Mouse (Mus musculus): ENCODE measurements at regions not wholly inside any gene's neighbourhood (a gene's known extent, or its start where the extent isn't known, plus 50 kb on each side); places are given as distances from the start of the nearest gene placed in this dataset.

DNA sequence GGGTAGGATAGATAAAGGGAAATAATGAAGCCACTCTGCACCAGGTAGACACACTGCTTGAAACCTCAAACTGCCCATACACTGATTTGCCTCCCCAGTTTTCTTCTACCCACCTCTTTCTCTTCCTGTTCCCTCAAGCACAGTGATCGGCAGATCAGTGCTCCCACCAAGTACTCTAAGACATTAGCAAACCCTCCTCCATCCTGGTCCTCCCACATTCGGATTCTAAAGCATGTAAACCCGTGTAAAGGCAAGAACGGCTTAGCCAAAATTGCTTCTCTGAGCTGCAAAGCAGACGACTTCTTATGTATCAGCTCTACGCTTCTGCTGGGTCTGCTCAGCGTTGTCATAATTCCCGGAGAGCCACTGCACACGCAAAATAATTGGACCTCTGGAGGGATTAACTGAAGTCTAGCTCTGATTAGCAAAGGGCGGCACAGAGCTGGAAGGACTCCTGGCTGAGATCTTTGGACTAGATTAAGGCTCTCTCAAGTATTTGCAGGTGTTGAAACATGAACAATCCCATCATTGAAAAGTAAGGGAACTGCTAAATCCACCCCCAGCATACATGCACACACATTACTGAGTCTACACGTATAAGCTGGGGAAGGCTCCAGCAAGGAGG is 67.2 kb downstream of the Mtx3 start:
- Histone ChIP-seq H3K4me3 (no peak overlapping the region), H3K27ac (replicated peaks) (no peak overlapping the region), H3K4me1 (peaks cover 6% of the 10 kb centered on the region), H3K36me3 (replicated peaks) (no peaks in the 10 kb centered on the region), H3K9me3 (no peaks in the 10 kb centered on the region), H3K27me3 (replicated peaks; ENCODE audit: low read depth, poor library complexity, severe bottlenecking) (no peaks in the 10 kb centered on the region)
- DNase-seq (ENCODE audit: low spot score), result no peak
- 81% methylated on average over 11 of the region's 11 CpGs for WGBS

DNA sequence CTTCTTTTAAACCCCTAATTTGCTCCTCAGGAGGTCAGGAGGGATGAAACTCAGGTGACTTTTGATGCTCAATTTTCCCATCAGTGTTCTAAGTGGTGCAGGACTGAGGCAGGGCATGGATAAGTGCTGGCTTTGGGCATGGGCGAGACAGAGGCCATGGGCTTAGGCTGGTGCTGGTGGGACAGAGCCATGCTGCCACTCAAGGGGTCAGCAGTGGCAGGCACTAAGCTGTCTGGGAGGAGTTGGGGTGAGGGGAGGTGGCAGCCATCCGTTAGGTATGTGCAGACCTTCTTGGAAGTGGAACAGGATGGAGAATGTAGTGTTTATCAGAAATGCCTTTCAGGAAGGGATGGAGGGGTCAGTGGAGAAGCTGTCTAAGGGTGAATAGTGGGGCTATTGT is 68.1 kb downstream of the Mtx3 start:
- DNase-seq (ENCODE audit: low spot score), result no peak
- no peak overlapping the region for H3K4me3 ChIP-seq
- no peaks in the 10 kb centered on the region for H3K27me3 ChIP-seq (replicated peaks; ENCODE audit: low read depth, poor library complexity, severe bottlenecking)
- WGBS, result 68% methylated on average over 2 of the region's 2 CpGs
- H3K4me1 ChIP-seq, result peaks cover 3% of the 10 kb centered on the region; the same call in 1 of the 2 replicates
- no peak overlapping the region for H3K27ac ChIP-seq (replicated peaks)
- no peaks in the 10 kb centered on the region for H3K9me3 ChIP-seq
- H3K36me3 ChIP-seq (replicated peaks), result no peaks in the 10 kb centered on the region

DNA sequence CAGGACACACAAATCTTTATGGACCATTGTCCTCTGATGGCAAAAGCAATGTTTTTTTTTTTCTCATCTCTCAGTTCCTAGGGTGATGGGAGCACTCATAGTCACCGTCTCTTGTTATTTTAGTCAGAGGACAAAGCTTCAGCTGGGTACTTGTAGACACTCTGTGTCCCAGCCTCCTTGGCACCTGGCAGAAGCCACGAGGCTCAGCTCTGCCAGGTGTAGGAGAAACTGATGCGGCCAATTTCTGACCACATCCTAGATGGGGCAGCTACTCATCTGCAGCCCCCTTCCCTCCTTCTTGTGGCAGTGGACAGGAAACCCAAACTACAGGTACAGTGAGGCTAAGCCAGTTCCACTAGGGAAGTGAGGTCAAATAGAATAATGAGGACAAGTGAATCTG is 70.1 kb downstream of the Mtx3 start:
- Histone ChIP-seq H3K4me1 (peaks cover 3% of the 10 kb centered on the region; the same call in 1 of the 2 replicates), H3K27ac (replicated peaks) (no peak overlapping the region), H3K4me3 (no peak overlapping the region), H3K9me3 (no peaks in the 10 kb centered on the region), H3K36me3 (replicated peaks) (no peaks in the 10 kb centered on the region), H3K27me3 (replicated peaks; ENCODE audit: low read depth, poor library complexity, severe bottlenecking) (no peaks in the 10 kb centered on the region)
- DNase-seq (ENCODE audit: low spot score), result no peak
- 87% methylated on average over 3 of the region's 3 CpGs for WGBS

DNA sequence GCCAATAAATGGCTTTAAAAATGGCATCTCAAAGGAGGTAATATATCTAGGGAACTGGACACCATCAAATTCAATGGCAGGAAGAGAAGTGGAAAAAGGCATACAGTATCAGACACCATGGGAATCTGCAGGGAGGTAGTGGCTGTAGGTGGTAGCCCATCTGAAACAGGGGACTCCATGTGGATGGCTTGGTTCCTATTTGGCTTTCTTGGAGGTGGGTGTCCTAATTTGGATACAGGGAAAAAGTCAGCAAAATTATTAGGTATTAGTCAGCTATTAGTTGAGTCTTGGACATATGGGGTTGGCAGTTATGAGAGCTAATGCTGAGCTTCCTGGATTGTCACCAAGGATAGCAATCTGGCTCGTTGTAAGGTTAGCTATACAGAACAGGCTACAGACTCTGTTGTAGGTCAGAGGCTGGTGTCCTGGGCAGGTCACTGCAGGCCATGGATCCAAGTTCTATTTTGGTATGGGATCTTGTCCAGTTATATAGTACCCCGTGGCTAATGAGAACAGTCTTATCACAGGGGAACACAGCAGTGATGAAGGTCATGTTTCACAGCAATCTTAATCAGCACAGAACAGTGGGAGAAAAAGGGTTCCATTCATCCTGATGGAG is 70.8 kb downstream of the Mtx3 start:
- no peaks in the 10 kb centered on the region for H3K27me3 ChIP-seq (replicated peaks; ENCODE audit: low read depth, poor library complexity, severe bottlenecking)
- DNase-seq (ENCODE audit: low spot score), result no peak
- H3K4me1 ChIP-seq, result peaks cover 3% of the 10 kb centered on the region; the same call in 1 of the 2 replicates
- WGBS, result 60% methylated on average over 2 of the region's 2 CpGs
- no peaks in the 10 kb centered on the region for H3K36me3 ChIP-seq (replicated peaks)
- no peaks in the 10 kb centered on the region for H3K9me3 ChIP-seq
- no peak overlapping the region for H3K4me3 ChIP-seq
- no peak overlapping the region for H3K27ac ChIP-seq (replicated peaks)

DNA sequence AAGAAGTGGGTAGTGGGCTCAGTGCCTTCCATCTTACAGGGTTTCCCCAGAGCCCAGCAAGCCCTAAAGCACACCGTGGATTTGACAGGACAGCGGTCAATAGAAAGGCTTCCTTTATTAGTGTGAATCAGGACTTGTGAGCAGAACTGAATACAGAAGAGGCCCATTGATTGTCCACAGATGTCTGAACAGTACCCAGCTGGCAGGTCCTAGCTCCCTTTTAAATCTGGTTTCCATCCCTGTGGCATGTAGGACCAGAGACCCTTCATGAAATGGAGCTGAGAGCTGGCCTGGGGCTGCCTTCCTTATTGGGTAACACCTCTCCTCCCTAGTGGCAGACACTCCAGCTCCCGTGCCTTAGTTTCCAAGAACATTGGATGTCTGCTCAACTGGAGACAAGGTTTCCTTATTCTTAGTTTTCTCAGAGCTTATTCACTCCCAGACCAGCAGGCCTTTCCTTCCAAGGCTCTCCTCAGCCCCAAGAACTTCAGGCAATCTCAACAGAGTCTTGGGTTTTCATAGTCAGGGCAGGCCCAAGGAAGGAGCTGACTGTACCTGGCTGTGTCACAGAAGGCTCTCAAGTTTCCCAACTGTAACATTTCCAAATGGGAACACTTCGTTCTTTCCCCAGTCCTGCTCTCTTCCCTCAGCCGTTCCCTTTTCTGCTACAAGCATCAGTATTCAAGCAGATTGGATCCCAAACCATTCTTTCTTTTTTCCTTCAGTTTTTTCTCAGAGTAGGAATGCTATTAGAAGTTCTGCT is 71.6 kb downstream of the Mtx3 start:
- WGBS, result 81% methylated on average over 5 of the region's 5 CpGs
- H3K4me3 ChIP-seq, result no peak overlapping the region
- peaks cover 3% of the 10 kb centered on the region; the same call in 1 of the 2 replicates for H3K4me1 ChIP-seq

DNA sequence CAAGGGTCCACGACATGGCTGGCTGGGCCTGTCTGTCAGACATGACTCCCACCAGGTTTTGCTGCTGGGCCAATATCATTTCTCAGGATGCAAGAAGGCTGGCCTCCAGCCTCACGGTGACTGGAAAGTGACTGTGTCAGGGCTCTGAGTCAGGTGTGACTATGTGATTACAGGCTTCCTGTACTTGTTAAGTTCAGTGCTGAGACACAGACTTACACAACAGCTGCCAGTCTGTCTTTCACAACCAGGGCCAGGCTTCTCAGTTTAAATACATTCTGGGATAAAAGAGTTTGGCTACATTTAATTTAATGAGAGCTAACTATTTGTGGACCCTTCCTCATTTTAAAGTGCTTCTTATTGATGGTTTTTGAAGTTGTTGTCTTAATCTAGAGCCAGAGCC is 75.3 kb downstream of the Mtx3 start:
- no peaks in the 10 kb centered on the region for H3K27me3 ChIP-seq (replicated peaks; ENCODE audit: low read depth, poor library complexity, severe bottlenecking)
- H3K36me3 ChIP-seq (replicated peaks), result no peaks in the 10 kb centered on the region
- DNase-seq (ENCODE audit: low spot score), result no peak
- no peaks in the 10 kb centered on the region for H3K4me1 ChIP-seq
- no peaks in the 10 kb centered on the region for H3K9me3 ChIP-seq
- 85% methylated on average over 2 of the region's 2 CpGs for WGBS
- H3K4me3 ChIP-seq, result no peak overlapping the region
- no peak overlapping the region for H3K27ac ChIP-seq (replicated peaks)

More for the DNA sequence above, 71.6 kb downstream of the Mtx3 start:
- H3K9me3 ChIP-seq, result no peaks in the 10 kb centered on the region
- DNase-seq (ENCODE audit: low spot score), result no peak
- no peaks in the 10 kb centered on the region for H3K36me3 ChIP-seq (replicated peaks)
- H3K27me3 ChIP-seq (replicated peaks; ENCODE audit: low read depth, poor library complexity, severe bottlenecking), result no peaks in the 10 kb centered on the region
- no peak overlapping the region for H3K27ac ChIP-seq (replicated peaks)

DNA sequence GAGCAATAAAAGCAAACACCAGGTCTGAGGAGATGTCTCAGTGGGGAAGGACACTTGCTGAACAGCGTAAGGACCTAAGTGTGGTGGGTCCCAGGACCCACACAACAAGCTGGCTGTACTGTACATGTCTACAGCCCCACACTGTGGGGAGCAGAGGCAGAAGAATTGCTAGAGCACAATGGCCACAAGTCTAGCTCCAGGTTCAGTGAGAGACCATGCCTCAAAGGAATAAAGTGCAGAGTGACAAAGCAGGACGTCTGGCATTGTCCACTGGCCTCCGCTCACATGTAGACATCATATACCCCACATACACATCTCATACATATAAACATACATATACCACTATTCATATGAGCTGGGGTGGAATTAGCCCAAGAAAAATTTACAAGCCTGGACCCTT is 77.4 kb downstream of the Mtx3 start:
- H3K27me3 ChIP-seq (replicated peaks; ENCODE audit: low read depth, poor library complexity, severe bottlenecking), result no peaks in the 10 kb centered on the region
- DNase-seq (ENCODE audit: low spot score), result no peak
- H3K36me3 ChIP-seq (replicated peaks), result no peaks in the 10 kb centered on the region
- H3K9me3 ChIP-seq, result no peaks in the 10 kb centered on the region
- H3K27ac ChIP-seq (replicated peaks), result no peak overlapping the region
- H3K4me1 ChIP-seq, result no peaks in the 10 kb centered on the region
- WGBS, result 95% methylated on average over 3 of the region's 3 CpGs
- no peak overlapping the region for H3K4me3 ChIP-seq

DNA sequence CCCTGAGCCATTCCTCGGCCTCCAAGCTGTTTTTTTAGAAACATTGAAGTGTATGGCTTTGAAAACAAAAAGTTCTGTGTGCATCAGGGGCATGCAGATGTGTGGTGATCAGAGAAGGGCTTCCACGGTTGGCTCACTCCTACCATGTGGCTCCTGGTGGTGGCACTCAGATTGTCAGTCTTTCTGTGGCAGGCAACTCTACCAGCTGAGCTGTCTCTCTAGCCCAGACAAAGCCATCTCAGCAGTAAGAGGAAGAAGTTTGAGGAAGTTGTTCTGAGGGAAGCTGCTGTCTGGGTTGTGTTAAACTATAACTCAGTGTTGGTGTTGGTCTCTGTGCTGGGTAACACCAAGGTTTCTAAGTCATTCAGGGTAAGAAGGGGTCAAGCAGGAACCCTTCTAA is 78.9 kb downstream of the Mtx3 start:
- Histone ChIP-seq H3K27ac (replicated peaks) (no peak overlapping the region), H3K9me3 (no peaks in the 10 kb centered on the region), H3K4me3 (no peak overlapping the region), H3K36me3 (replicated peaks) (no peaks in the 10 kb centered on the region), H3K27me3 (replicated peaks; ENCODE audit: low read depth, poor library complexity, severe bottlenecking) (no peaks in the 10 kb centered on the region), H3K4me1 (no peaks in the 10 kb centered on the region)
- 81% methylated on average over 2 of the region's 2 CpGs for WGBS
- DNase-seq (ENCODE audit: low spot score), result no peak

DNA sequence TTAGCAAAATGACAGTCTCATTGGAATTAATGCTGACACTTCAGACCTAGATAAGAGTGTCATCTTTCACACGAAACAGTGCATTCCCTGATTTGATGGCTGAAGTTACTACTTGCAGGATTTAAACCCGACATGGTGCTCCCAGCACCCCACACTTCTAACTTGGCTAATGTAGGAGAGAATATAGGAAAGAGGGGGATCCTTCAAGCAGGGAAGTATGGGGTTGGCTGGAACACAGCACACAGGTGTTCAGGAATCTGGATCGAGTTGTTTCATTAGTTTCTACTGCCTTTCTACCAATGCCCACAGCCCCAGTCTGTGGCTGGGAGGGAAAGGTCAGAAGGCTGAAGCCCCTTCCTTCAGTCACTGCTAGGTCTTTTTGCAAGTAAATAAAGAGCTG is 79.5 kb downstream of the Mtx3 start:
- Histone ChIP-seq H3K4me3 (no peak overlapping the region), H3K9me3 (no peaks in the 10 kb centered on the region), H3K27ac (replicated peaks) (no peak overlapping the region), H3K27me3 (replicated peaks; ENCODE audit: low read depth, poor library complexity, severe bottlenecking) (no peaks in the 10 kb centered on the region), H3K36me3 (replicated peaks) (no peaks in the 10 kb centered on the region), H3K4me1 (peaks cover 3% of the 10 kb centered on the region; the same call in 1 of the 2 replicates)
- WGBS, result 76% methylated on average over 3 of the region's 3 CpGs
- DNase-seq (ENCODE audit: low spot score), result no peak

DNA sequence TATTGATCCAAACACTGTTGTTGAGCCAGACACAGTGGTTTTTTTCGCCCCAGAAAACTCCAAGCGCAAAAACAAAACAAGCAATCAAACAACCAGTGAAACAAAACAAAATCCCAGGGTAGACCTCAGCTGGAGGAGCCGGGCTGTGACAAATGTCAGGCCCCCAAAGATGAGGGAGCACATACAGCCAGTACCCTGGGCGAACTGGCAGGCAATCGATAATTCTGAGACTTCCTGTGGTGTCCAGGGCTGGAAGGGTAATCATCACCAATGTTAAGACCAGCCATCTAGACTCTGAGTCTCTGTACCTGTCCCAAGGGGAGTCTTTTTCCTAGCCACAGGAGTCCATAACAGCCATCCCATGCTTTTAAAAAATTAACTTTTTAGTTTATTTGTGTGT is 80.6 kb downstream of the Mtx3 start:
- no peak for DNase-seq (ENCODE audit: low spot score)

DNA sequence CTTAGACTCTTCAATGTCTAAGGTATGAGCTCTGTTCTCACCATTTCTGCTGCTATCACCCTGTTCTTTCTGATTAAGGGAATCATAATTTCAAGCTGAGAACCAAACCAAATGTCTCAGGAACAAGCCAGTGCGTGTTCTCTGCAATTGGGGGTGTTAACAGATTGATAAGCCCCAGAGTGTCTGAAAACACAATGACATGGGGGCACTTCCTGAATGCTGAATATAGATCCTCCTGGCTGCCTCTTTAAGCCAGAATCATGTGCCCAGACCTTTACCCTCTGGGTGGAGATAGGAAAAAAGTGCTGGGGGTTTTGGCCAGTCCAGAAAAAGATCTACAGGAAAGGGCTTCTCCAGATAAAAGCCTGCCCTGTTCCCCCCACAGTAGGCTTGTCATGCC is 84.0 kb downstream of the Mtx3 start:
- 73% methylated on average over 1 of the region's 1 CpGs for WGBS
- no peaks in the 10 kb centered on the region for H3K27me3 ChIP-seq (replicated peaks; ENCODE audit: low read depth, poor library complexity, severe bottlenecking)
- H3K4me1 ChIP-seq, result peaks cover 16% of the 10 kb centered on the region
- H3K4me3 ChIP-seq, result no peak overlapping the region
- no peaks in the 10 kb centered on the region for H3K36me3 ChIP-seq (replicated peaks)
- DNase-seq (ENCODE audit: low spot score), result peak; percentile 3
- H3K27ac ChIP-seq (replicated peaks), result no peak overlapping the region
- no peaks in the 10 kb centered on the region for H3K9me3 ChIP-seq

More for the DNA sequence above, 80.6 kb downstream of the Mtx3 start:
- Histone ChIP-seq H3K9me3 (no peaks in the 10 kb centered on the region), H3K4me1 (peaks cover 4% of the 10 kb centered on the region; the same call in 1 of the 2 replicates), H3K36me3 (replicated peaks) (no peaks in the 10 kb centered on the region), H3K27ac (replicated peaks) (no peak overlapping the region), H3K27me3 (replicated peaks; ENCODE audit: low read depth, poor library complexity, severe bottlenecking) (no peaks in the 10 kb centered on the region), H3K4me3 (no peak overlapping the region)
- WGBS, result 86% methylated on average over 5 of the region's 5 CpGs

DNA sequence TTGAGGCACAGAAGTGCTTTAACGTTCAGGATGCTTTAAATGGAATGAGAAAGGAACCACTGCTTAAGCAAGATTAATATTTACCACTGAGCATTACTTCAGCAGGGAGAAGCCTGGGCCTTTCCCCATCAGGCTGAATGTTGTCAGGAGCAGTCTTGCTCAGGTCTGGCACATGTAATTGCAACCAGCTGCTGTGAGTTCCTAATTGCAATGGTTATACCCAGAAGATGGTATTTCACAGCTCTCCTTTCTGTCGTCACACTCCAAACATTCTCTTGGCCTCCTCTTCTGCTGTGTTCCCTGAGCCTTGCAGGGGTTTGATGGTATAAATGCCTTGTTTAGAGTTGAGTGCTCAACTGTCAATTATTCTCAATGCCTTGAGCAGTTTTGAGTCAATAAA is 87.1 kb downstream of the Mtx3 start:
- Histone ChIP-seq H3K4me3 (no peak overlapping the region), H3K36me3 (replicated peaks) (no peaks in the 10 kb centered on the region), H3K27me3 (replicated peaks; ENCODE audit: low read depth, poor library complexity, severe bottlenecking) (no peaks in the 10 kb centered on the region), H3K4me1 (peaks cover 16% of the 10 kb centered on the region), H3K9me3 (no peaks in the 10 kb centered on the region), H3K27ac (replicated peaks) (no peak overlapping the region)
- WGBS, result 52% methylated on average over 2 of the region's 2 CpGs
- DNase-seq (ENCODE audit: low spot score), result peak; percentile 38

DNA sequence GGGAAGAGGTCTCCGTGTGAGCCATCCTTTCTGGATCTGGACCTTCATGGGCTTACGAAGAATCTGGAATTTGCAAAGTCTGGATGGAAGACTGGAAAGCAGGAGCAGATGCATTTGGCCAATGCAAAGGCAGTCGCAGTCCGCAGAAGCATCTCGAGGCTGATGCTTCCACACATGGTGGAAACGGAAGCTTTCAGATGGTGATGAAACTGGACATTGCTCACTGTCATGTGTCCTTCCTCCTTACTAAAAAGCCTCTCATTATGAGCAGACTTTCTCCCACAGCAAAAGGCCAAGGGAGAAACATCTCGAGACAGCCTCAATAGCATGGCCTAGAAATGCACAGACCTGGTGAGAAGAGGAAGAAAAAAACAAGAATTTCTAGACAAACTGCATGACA is 94.5 kb downstream of the Mtx3 start:
- Histone ChIP-seq H3K36me3 (replicated peaks) (no peaks in the 10 kb centered on the region), H3K27ac (replicated peaks) (no peak overlapping the region), H3K4me3 (no peak overlapping the region), H3K4me1 (no peaks in the 10 kb centered on the region), H3K9me3 (no peaks in the 10 kb centered on the region), H3K27me3 (replicated peaks; ENCODE audit: low read depth, poor library complexity, severe bottlenecking) (no peaks in the 10 kb centered on the region)
- no peak for DNase-seq (ENCODE audit: low spot score)
- 92% methylated on average over 7 of the region's 7 CpGs for WGBS

Data from embryonic facial prominence, embryonic 10.5 days (tissue).